Mouse (Mus musculus) kidney, adult 11 months (tissue): Measurements from ENCODE around the gene Sema4d.

Experiments
- DNase-seq: peaks from one replicate; pipeline ENCODE4 v3.0.0; 2022

Gene Sema4d

DNA sequence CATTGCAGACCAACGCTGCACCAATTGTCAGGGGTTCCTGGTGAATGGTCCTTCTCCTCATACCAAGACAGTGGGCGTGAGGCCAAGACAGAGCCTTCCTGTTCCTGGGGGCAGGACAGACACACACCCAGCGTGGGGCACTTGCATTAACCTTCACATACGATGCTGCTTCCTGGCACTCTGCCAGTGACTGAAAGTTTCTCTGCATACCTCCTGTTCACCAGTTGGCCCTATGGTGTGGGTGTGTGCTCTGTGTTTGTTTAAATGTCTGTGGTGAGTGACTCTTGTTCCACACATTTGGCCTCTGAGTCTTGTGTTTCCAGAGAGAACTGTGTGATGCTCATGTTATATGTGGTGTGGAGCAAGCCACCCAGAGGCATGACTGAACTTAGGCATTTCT lies 116.9 kb downstream of the Sema4d start:
- DNase-seq = no peak

DNA sequence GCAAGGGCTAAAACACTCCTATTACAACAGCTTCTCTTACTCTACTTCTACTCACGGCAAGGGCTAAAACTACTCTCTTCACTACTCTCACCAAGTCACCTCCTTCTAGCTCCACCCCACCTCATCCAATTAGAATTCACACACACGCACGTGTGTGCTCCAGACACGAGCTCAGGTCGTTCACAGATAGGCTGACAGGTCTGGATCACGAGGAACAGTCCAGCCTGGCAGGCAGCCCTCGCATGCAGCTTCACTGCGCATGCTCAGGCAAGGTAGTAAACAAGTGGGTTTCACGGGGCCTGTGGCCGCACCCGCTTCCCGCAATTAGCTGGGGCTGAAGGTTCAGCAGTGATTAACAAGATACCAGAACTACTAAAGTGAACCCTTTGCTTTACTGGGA lies 125.4 kb downstream of the Sema4d start:
- peak; percentile 77 for DNase-seq

DNA sequence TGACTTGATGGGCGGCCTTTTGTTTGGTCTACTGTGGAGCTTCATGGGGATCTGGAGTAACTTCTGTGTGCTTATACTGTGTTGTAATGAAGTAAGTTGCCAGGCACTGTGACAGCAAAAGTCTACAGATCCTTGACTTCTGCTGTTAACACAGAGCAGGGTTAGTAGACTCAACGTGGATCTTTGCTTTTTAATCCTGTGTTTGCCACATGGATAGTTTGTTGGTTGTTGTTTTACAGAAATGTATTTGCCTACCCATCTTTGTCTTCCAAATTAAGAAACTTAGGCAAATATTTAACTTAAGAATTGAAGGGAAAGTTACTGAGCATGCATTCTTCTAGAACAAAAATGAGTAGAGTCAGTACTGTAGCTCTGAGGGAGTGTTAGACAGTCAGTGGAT lies 130.0 kb downstream of the Sema4d start:
- peak; percentile 36 for DNase-seq

DNA sequence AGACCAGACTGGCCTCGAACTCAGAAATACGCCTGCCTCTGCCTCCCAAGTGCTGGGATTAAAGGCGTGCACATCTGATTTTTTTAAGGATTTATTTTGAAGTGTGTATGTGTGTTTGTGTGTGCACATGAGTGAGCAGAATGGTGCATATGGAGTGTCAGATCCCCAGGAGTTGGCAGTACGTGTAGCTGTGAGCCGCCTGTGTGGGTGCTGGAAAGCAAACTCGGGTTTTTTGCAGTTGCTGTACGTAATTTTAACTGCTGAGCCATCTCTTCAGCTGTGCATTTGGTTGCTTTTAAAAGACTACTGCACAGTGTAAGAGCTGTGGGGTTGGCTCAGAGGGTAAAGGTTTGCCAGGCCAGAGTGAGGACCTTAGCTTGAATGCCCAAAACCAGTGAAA lies 134.0 kb downstream of the Sema4d start:
- no peak for DNase-seq

DNA sequence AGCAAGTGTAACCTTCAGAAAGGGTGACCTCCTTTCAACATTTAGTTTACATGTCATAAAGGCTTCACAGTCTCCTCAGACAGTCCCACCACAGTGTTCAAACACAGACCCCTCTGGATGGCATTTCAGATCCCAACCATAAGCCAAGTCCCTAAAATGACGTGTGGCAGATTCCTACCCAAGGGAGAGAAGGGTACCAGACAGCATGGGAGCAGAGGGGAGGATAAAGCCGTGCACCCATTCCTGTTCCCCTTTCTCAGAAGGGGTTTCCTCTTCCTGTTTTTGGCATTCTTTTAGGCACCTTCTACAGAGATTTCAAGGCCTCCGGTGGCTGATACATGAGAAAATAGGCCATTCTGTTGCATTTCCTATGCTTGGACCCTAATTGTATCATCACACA lies 135.5 kb downstream of the Sema4d start:
- DNase-seq = no peak

DNA sequence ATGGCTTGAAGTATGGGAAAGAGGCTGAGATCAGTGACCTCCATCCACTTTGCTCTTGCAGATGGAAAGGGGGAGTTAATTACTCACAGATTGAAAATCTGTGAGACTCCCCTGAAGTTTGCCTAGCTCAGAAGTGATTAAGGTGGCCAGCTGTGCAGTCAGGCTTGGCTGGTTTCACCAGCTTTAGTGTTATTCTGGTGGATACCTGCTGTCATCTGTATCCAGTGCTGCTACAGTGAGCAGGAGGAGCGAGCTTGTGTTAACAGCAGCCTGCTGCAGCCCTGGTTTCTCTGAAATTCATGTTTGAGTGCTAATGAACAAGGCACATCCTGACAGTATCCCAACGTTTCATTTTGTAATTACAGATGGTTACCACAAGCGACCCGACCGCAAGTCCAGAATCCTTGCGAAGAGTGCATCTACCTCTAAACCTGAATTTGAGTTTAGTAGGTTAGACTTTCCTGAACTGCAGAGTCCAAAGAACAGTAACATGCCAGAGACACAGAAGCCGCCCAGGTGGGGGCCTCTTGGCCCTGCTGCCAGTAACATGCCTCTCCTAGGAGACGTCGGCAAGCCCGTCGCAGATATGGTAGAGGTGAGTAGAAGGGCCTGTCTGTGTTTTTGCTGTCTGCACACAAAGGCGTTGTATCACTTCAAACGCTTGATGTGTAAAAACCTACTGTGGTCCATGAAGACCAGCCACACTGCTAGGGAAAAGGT lies 136.9 kb downstream of the Sema4d start:
- peak; percentile 55 for DNase-seq

DNA sequence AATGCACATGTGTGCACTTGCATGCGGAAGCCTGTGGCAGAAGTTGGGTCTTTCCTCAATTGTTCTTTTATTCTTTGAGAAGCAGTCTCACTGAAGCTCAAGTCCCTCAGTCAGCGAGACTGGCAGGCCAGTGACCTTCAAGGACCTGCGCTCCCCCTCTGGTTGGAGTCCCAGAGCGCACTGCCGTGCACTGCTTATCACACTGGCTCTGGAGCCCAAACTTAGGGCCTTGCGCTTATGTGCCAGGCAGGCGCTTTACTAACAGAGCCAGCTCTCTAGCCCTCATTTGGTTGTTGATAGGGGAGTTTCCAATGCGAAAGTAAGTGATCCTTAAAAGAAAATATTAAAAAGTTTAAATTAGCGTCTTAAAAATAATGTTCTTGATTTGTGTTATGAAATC lies 139.6 kb downstream of the Sema4d start:
- DNase-seq = no peak

DNA sequence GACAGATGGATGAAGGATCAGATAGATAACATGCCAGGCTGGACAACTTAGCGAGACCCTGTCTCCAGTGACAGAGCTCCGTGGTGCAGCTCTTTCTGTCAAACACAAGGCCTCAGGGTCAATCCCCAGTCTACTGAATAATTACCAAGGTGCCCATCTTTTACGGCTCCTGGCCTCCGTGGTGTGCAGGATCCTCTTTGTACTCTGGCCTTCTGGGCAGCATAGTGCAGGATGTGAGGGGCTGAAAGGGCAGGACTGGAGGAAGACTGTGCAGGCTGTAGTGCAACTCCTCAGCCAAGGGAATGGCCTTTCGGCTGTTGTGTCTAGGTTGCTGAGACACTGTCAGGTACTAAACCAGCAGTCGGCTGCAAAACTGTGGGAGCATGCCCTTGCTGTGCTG lies 140.4 kb downstream of the Sema4d start:
- peak; percentile 35 for DNase-seq

DNA sequence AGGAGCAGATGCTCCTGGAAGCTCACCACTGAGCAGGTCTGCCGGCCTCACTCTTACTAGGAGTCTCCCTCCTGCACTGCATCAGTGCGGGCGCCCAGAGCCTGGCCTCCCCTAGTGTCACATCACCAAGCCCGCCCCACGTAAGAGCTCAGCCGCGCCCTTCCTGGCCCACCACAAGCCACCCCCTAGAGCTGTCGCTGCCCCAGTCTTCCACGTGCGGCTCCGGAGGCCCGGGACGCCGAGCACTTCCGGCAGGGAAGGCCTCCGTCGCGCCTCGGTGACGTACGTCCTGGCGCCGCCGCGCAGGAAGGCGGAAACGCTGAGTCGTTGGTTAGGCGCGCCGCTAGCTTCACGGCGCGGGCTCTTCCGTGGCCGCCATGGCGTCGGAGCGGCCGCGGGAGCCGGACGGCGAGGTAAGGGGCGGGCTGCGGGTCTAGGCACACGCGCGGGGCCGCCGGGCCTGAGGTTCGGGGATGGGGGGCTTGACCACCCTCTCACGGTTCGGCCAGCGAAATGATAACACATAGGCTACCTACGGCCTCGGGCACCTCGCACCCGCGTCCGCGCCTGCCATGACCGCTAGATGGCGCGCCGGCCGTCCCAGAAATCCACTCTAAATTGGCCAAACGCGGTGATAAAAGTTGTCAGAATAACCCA lies 142.0 kb downstream of the Sema4d start, which contains the start of gene Secisbp2:
Secisbp2 (plus strand) TSS at position 290 of the 657 bp plus-strand sequence.
- peak; percentile 90 for DNase-seq

DNA sequence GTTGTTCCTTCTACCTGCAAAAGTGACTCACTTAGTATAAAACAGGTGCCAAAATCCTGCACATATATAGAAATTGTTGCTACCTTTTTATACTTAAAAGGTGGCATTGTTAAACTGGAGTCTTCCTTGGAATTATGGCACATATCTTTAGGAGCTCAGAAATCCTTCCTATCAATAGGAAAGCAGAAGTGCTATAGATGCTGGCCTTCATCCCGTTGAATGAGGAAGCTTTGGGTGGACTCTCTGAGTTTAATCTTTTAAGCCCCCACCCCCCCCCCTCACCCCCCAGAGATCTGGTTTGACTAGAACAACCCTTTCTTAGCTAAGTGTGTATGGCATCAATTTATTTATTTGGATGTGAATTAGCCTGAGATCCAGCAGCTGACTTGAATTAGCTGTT lies 143.8 kb downstream of the Sema4d start:
- no peak for DNase-seq

DNA sequence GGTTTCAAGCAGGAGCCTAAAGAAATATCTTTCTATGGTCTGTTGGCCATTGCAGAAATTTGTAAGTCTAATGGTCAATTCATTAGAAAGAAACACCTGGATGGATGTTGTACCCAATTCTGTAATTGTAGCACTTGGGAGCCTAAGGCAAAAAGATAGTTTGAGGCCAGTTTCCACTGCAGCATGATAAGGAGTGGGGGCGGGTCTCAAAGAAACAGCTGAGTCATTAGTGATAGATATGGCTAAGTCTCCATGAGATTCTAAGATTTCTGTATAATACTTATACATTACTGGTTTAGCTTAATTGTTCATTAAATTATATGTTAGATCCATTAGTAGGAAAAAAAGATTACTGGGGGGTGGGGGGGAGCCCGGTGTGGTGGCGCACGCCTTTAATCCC lies 145.3 kb downstream of the Sema4d start:
- no peak for DNase-seq

DNA sequence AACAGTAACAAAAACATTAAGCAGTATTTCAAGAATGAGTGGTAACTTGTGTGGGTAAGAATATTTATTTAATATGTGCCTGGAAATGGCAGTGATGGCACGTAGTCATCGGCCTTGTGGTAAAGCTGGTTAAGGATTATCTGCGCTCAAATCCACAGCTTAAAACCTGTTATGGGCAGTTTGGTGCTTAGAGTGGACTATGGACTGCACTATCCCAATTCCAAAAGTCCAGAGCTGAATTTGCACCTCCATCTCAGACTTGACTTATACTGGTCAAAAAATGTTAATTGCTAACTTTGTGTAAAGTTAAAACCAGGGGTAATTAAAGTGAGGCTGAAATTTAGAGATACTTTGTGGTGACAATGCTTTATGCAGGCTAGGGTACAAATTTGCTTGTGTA lies 145.8 kb downstream of the Sema4d start:
- DNase-seq = peak; percentile 76

DNA sequence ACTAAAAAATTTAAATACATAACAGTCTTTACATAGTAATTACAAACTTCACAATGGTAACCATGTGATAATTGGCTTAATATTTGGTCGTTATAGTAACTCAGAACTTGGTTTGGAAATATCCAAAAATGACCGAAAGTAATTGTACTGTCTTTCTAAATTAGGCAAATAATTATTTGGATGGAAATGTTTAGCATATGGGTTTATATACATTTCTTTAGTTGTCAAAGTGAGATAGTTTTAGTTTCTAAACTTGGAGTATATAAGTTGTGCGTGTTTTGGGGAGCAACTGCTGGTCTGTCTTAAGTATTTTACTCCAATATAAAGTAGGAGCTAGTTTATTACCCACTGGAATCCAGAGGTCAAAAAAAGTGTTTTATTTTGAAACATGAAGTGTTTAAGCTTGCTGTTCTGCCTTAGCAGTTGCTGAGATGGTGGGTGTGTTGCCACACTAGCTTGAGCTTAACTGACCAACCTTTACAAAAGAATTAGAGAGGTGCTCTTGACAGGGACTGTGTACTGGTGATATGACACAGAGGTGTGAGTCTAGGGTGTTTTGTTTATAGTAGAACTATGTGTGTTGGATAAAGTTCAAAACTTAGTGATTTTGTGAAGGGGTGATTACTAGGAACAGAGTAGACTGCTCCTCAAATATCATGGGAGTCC lies 147.1 kb downstream of the Sema4d start:
- DNase-seq = no peak

DNA sequence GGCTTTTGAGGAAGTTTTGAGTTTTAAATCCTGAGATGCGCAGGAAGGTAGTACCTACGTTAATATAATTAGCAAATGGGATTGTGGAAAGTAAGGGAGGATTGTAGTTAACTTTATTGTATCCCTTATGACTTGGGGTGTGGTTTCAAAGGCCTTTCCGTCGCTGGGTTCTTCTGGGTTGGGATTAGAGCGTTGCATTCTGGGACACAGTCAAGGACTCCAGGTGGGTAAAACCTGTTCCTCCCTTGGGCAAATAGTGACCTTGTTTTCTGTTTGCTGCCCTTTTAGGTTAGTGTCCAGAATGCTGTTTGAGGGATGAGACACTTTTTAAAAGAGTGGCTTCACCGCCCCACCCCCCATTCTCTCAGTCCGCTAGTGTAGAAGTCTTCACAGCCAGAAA lies 147.7 kb downstream of the Sema4d start:
- peak; percentile 53 for DNase-seq

DNA sequence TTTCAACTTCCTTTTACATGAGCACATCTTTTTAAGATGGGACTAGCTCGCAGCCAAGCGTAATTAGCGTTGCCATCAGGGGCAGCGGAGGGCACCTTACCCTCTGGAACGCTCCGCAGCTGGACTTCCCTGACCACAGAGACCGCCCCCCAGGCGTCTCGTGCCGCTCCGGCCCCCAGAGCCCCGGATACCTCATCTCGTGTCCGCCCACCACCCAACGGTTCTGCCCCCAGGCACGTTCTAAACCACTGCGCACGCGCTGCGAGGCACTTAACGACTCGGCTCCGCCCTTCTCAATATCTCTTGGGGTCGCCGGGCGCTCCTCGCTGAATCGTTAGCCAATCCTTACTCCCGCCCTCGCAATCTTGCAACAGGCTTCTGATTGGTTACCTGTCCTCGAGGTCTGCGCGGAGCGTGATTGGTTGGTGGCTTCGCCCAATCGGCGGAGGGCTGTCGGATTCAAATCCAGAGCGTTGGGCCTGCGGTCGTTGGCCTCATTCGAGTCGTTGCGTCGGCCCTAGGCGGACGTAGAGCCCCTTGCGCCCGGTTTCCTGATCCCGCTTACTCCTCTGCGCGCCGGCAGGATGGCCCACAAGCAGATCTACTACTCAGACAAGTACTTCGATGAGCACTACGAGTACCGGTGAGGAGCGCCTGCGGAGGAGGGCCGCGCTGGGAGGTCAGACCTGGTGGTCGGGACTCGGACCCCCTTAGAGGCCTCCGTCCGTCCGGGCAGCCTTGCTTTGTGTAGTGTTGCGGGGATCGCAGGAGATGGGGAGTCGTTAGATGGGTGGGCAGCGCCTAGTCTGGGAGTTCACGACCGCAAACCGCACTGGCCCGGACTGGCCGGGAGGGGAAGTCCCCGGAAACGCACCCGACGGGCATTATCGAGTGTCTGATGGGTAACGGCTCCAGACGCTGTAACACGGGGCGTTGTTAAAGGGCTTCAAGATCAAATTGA lies 148.4 kb downstream of the Sema4d start, which contains the start of gene Cks2:
Cks2 (plus strand) TSS at position 404 of the 961 bp plus-strand sequence.
- DNase-seq = peak; percentile 99

DNA sequence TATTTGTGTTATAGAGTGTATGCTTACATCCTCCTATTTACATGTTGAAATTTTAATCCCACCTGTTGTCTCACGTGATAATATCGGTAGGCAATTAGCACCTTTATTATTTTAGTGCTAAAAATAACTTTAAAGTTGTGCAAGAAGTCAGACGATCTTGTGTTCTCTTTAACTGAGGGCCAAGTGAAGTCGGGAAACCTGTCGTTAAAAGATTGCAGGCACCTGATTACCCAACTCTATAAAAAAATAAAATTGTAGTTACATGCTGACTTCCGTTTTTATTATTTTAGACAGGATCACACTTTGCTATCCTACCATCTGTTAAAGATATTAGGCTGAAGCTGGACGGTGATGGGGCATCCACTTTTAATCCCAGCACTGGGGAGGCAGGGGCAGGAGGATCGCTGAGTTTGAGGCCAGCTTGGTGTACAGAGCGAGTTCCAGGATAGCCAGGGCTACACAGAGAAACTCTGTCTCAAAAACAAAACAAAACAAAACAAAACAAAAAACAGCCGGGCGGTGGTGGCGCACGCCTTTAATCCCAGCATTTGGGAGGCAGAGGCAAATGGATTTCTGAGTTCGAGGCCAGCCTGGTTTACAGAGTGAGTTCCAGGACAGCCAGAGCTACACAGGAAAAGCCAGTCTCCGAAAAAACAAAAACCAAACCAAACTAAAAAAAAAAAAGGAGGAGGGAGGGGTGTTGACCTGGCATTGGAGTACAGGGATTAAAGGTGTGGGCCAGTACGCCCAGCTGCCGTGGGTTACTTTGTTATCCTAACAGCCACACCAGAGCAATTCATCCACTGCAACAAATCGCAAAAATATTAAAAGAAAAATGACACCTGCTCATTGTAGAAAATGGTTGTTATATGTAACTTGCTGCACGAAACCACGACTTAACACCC lies 149.4 kb downstream of the Sema4d start:
- no peak for DNase-seq

DNA sequence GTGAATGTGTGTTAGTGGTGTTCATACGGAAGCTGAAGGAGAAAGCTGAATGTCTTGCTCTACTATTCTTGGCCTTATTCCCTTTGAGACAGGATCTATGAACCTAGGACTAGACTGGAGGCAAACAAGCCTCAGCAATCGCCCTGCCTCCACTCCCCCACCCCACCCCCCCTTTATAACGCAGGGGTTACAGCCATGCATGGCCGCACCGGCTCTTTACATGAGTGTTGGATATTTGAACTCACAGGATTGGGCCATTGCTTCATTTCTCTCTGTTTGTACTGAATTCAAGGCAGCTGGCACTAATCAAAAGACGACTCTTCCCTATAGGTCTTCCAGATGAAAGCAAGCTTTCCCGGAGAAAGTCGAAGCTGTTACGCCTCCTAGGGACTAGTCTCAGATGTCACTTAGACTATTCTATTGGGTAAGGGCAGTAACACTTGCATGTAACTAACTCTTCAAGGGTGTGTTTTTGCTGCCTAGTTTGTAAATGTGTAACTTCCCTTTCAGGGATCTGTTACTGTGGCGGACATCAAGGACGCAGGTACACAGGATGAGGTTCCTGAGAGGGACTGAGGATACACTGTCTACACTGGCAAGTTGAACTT lies 151.3 kb downstream of the Sema4d start:
- DNase-seq = peak; percentile 64

DNA sequence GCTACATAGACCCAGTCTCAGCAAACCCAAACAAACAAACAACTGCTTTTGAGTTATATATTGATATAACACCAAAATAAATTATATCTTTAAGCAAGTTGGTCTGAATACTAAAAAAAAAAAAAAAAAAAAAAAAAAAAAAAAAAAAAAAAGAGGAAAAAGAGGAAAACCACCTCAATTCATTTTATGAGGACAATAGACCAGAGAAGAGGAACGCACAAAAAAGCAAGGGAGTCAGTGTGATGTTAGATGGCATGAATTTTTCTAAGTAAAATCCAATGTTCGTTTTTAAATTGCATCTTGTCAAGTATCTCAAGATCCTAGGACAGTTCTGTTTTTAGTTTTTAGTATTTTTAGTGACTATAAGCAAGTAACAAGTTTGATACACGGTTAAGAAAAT lies 152.1 kb downstream of the Sema4d start:
- DNase-seq = no peak

DNA sequence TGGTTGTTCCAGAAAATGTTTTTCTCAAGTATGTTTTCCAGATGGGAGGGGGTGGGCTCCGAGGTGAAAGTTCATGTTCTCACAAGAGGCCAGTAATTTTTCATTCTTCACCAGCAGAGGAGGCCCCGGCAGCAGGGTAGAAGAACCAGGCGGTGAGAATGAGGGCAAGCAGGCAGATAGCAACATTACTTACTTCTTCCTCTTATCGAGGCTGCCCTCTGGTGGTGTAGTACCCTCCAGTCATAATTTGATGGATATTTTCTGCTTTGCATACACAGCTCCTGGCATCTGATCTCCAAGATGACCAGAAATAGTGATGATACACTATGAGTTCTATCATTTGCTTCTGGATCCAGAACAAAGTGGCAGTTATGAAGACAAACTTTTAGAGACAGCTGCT lies 154.6 kb downstream of the Sema4d start:
- no peak for DNase-seq
